Mouse (Mus musculus) midbrain, embryonic 16.5 days (tissue): Measurements from ENCODE around the gene Tmem39b. TPM values are rescaled to one million over a fixed set of nuclear protein-coding genes. Genes with fewer than 3 reads are reported as not detected.
A peak's percentile ranks its signal among the peaks of the same experiment; 100 is the strongest.

Source experiments
- ATAC-seq: fragments of 200-750 bp; cut with Nextera tagmentation; 2 replicates; pipeline ENCODE4 v1.8.0; 2017; ENCODE audit warnings: moderate TSS enrichment
- H3K27ac ChIP-seq: fragments of 300-500 bp; sonication (generic); 2 replicates; pipeline ENCODE4 v1.5.1; 2014; ENCODE audit warnings: mild to moderate bottlenecking, low read length, mixed read lengths
- H3K27me3 ChIP-seq: fragments of 300-500 bp; sonication (generic); 2 replicates; pipeline ENCODE4 v1.6.1; 2014; ENCODE audit warnings: low read depth, low read length, mixed read lengths; ENCODE audit not compliant: control insufficient read depth, insufficient read depth
- H3K36me3 ChIP-seq: fragments of 300-500 bp; sonication (generic); 2 replicates; pipeline ENCODE4 v1.6.1; 2014; ENCODE audit warnings: mild to moderate bottlenecking, low read length, moderate library complexity, mixed read lengths; ENCODE audit not compliant: control insufficient read depth, insufficient read depth
- H3K4me1 ChIP-seq: fragments of 300-500 bp; sonication (generic); 2 replicates; pipeline ENCODE4 v1.6.1; 2014; ENCODE audit warnings: mild to moderate bottlenecking, low read length, mixed read lengths; ENCODE audit not compliant: control insufficient read depth, insufficient read depth
- H3K4me2 ChIP-seq: fragments of 300-500 bp; sonication (generic); 2 replicates; pipeline ENCODE4 v1.6.1; 2014; ENCODE audit warnings: mild to moderate bottlenecking, low read length, mixed read lengths
- H3K4me3 ChIP-seq: fragments of 300-500 bp; sonication (generic); 2 replicates; pipeline ENCODE4 v1.5.1; 2014; ENCODE audit warnings: low read depth, mild to moderate bottlenecking, low read length, moderate library complexity, mixed read lengths
- H3K9ac ChIP-seq: fragments of 300-500 bp; sonication (generic); 2 replicates; pipeline ENCODE4 v1.6.1; 2014; ENCODE audit warnings: low read depth, low read length, mixed read lengths
- H3K9me3 ChIP-seq: fragments of 300-500 bp; sonication (generic); replicated peaks from 2 replicates; pipeline ENCODE4 v1.6.1; 2014; ENCODE audit warnings: mild to moderate bottlenecking, low read length, mixed read lengths; ENCODE audit not compliant: control insufficient read depth, poor library complexity, severe bottlenecking
- WGBS: fragments of 180-500 bp; shearing (Covaris S2); extraction: QIAGEN DNeasy Blood & Tissue Kit; methylation state at CpG from one replicate; pipeline ENCODE4 v1.1.7; 2014; 5-methylcytosine and 5-hydroxymethylcytosine counted together
- microRNA-seq: library from miRNA; unstranded; fragments of <30 nt; microRNA quantifications from one replicate; pipeline ENCODE4, GENCODE M21; 2017
- polyA plus RNA-seq: library from polyadenylated mRNA; unstranded; fragments of >200 nt; fragmentation: Nextera tagmentation; extraction: Ambion mirVana; gene quantifications from 2 replicates; pipeline ENCODE4 v1.2.1, GENCODE M21; 2015

The Tmem39b gene
- polyA plus RNA-seq, 1 experiment from 2014 or later: 16.8 TPM

DNA sequence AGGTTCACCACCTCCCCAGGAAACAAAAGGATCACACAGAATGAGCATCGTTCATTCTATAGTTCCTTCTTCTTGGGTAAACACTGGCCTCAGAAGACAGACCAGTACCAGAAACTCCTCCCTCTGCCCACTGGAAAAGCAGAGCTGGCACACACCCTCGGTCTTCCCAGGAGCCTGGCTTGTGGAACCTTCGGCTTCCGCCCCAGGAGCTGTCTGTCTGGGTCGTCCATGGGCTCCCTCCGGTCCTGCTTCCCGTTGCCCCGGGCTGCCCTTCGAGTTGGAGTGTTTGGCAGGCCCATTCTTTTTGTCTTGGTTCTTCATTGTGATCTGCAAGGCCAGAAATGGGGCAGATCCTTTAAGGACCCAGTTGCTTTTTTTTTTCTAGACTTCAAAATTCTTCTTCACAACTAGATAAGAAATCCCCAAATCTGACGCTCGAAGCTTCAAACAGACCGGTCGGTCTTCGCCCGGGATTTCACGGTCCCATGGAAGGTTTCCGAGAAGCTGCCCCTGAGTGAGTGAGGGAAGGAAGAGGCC, 56.5 kb downstream of the Tmem39b start:
- no peak for ATAC-seq

DNA sequence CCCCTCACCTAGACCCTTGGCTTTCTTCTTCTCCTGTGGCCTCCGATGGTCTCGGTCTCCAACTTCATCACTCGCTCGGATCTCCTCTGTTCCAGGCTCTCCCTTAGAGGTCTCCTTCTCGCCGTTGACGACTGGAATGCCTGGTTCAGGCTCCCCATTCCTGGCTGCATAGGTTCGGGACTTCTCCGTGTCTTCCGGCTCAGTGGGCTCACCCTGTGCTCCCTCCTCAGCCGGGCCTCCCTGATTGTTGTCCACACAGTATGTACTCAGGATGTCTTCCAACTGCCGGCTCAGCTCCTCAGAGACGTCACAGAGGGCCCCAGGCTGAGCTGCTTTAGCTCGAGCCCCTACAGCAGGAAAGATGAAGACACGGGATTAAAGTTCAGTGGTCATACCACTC, 57.4 kb downstream of the Tmem39b start:
- no peak for ATAC-seq
- Histone ChIP-seq H3K27me3 (no peaks in the 10 kb centered on the region), H3K9me3 (no peaks in the 10 kb centered on the region), H3K4me3 (no peak overlapping the region; the same call in 1 of the 2 replicates), H3K4me2 (peak overlapping the region; percentile 79), H3K27ac (no peak overlapping the region), H3K36me3 (peaks cover 9% of the 10 kb centered on the region), H3K4me1 (peaks cover 20% of the 10 kb centered on the region), H3K9ac (no peak overlapping the region)
- 82% methylated on average over 15 of the region's 15 CpGs for WGBS

More for the DNA sequence above, 56.5 kb downstream of the Tmem39b start:
- no peaks in the 10 kb centered on the region for H3K9me3 ChIP-seq
- H3K4me2 ChIP-seq: peak overlapping the region; percentile 79
- H3K4me1 ChIP-seq: peaks cover 20% of the 10 kb centered on the region
- H3K36me3 ChIP-seq: peaks cover 12% of the 10 kb centered on the region
- H3K27ac ChIP-seq: peak overlapping the region; percentile 94
- peak overlapping the region; percentile 67 for H3K4me3 ChIP-seq
- peak overlapping the region; percentile 71 for H3K9ac ChIP-seq
- H3K27me3 ChIP-seq: no peaks in the 10 kb centered on the region
- WGBS: 2% methylated on average over 17 of the region's 17 CpGs

GRCm38 (mm10) chr4:129633852-129634251, 62.8 kb downstream of the Tmem39b start:
- no peak for ATAC-seq

DNA sequence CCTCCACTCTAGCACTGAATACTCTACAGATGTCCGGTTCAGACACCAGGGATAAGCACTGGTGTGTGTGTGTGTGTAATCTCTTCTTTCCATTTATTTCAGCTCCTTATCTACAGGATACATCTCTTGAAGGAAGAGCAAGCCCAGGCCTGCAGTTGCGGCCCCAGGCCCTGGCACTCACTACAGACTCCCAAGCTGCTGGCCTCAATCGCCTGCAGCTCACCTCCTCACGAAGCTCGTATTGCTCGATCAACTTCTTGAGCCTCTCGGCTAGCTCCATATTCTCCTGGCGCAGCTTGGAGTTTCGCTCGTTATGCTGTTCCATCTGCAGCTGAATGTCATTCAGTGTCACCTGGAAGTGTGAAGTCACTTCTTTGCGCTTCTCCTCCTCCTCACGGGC, 64.8 kb downstream of the Tmem39b start:
- 95% methylated on average over 12 of the region's 12 CpGs for WGBS
- H3K4me1 ChIP-seq: no peaks in the 10 kb centered on the region
- no peak overlapping the region for H3K4me3 ChIP-seq
- no peak overlapping the region for H3K9ac ChIP-seq
- no peak overlapping the region for H3K4me2 ChIP-seq
- peaks cover 51% of the 10 kb centered on the region for H3K36me3 ChIP-seq
- no peak for ATAC-seq
- no peak overlapping the region for H3K27ac ChIP-seq
- no peaks in the 10 kb centered on the region for H3K27me3 ChIP-seq
- no peaks in the 10 kb centered on the region for H3K9me3 ChIP-seq

More at GRCm38 (mm10) chr4:129633852-129634251, 62.8 kb downstream of the Tmem39b start:
- no peaks in the 10 kb centered on the region for H3K9me3 ChIP-seq
- no peak overlapping the region for H3K4me2 ChIP-seq
- no peak overlapping the region for H3K27ac ChIP-seq
- no peak overlapping the region for H3K4me3 ChIP-seq
- H3K27me3 ChIP-seq: no peaks in the 10 kb centered on the region
- peaks cover 43% of the 10 kb centered on the region for H3K36me3 ChIP-seq
- 95% methylated on average over 6 of the region's 6 CpGs for WGBS
- H3K9ac ChIP-seq: no peak overlapping the region
- peaks cover 9% of the 10 kb centered on the region for H3K4me1 ChIP-seq

DNA sequence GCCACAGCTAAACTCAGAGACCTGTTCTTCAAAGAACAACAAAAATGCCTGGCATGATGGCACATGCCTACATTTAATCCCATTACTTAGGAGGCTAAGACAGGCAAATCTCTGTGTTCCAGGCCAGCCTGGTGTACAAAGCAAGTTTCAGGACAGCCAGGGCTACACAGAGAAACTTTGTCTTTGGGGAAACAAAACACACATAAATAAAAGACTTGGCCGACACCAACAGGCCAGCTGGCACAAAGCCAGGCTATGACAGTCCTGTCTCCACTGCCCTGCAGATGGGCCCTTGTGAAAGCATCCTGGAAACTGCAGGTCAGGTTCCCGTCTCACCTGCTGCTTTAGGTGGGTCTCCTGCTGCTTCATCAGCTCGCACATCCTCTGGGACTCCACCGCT, 65.7 kb downstream of the Tmem39b start:
- 74% methylated on average over 4 of the region's 4 CpGs for WGBS
- Histone ChIP-seq H3K4me2 (no peak overlapping the region), H3K36me3 (peaks cover 58% of the 10 kb centered on the region), H3K9ac (no peak overlapping the region), H3K27me3 (no peaks in the 10 kb centered on the region), H3K9me3 (no peaks in the 10 kb centered on the region), H3K27ac (no peak overlapping the region), H3K4me1 (no peaks in the 10 kb centered on the region; the same call in 1 of the 2 replicates), H3K4me3 (no peak overlapping the region)
- no peak for ATAC-seq

Small RNA genes within 50 kb of the gene (microRNA-seq; reads per million reads assigned to microRNA genes)
- gene Mir7016: 1.4 reads per million

Other genes starting within 250 kb of the Tmem39b start
- 31.5 and 34.7 TPM in 2 replicates for gene Bsdc1, start 235.3 kb downstream of the Tmem39b start, polyA plus RNA-seq
- gene Tssk3, start 205.8 kb downstream of the Tmem39b start, polyA plus RNA-seq: 1.2 TPM in 2 replicates
- gene Fam229a, start 205.6 kb downstream of the Tmem39b start, polyA plus RNA-seq: 0.56 and 0.94 TPM in 2 replicates
- 1,543 and 1,683 TPM in 2 replicates for gene Marcksl1, start 183.3 kb downstream of the Tmem39b start, polyA plus RNA-seq
- gene Hdac1, start 154.1 kb downstream of the Tmem39b start, polyA plus RNA-seq: 74.7 and 83.2 TPM in 2 replicates
- 15.4 and 16.2 TPM in 2 replicates for gene Lck, start 123.2 kb downstream of the Tmem39b start, polyA plus RNA-seq
- gene Fam167b, start 118.3 kb downstream of the Tmem39b start, polyA plus RNA-seq: 0.26 TPM in 1 of 2 replicates, not detected in the other
- gene Eif3i, start 96.2 kb downstream of the Tmem39b start, polyA plus RNA-seq: 187 and 198 TPM in 2 replicates
- 177 and 180 TPM in 2 replicates for gene Tmem234, start 96.2 kb downstream of the Tmem39b start, polyA plus RNA-seq
- 3.5 and 4.1 TPM in 2 replicates for gene Dcdc2b, start 82.6 kb downstream of the Tmem39b start, polyA plus RNA-seq
- gene Iqcc, start 77.7 kb downstream of the Tmem39b start, polyA plus RNA-seq: 28.0 and 33.1 TPM in 2 replicates
- 172 and 183 TPM in 2 replicates for gene Ccdc28b, start 72.9 kb downstream of the Tmem39b start, polyA plus RNA-seq
- 42.5 and 49.8 TPM in 2 replicates for gene Txlna, start 55.8 kb downstream of the Tmem39b start, polyA plus RNA-seq
- gene Kpna6, start 24.1 kb downstream of the Tmem39b start, polyA plus RNA-seq: 18.6 and 19.3 TPM in 2 replicates
- 116 and 132 TPM in 2 replicates for gene Khdrbs1, start 45.5 kb upstream of the Tmem39b start, polyA plus RNA-seq
- 222 and 255 TPM in 2 replicates for gene Ptp4a2, start 114.4 kb upstream of the Tmem39b start, polyA plus RNA-seq
- gene Spocd1, start 232.4 kb upstream of the Tmem39b start, polyA plus RNA-seq: not detected in 2 replicates